Mouse (Mus musculus) intestine, postnatal 0 days (tissue): ENCODE measurements around the gene Vamp9. TPM values are rescaled to one million over a fixed set of nuclear protein-coding genes. Genes with fewer than 3 reads are reported as not detected.

ENCODE experiments used
- ATAC-seq: fragments of 200-750 bp; cut with Nextera tagmentation; 2 replicates; pipeline ENCODE4 v1.8.0; 2017; ENCODE audit warnings: mild to moderate bottlenecking, moderate TSS enrichment, moderate library complexity
- H3K27ac ChIP-seq: fragments of 300-500 bp; sonication (generic); 2 replicates; pipeline ENCODE4 v1.5.1; 2014; ENCODE audit warnings: mild to moderate bottlenecking, low read depth, low read length, moderate library complexity
- H3K27me3 ChIP-seq: fragments of 300-500 bp; sonication (generic); replicated peaks from 2 replicates; pipeline ENCODE4 v1.6.1; 2014; ENCODE audit warnings: low read length, mixed read lengths; ENCODE audit not compliant: control insufficient read depth, insufficient read depth
- H3K36me3 ChIP-seq: fragments of 300-500 bp; sonication (generic); 2 replicates; pipeline ENCODE4 v1.6.1; 2014; ENCODE audit warnings: mild to moderate bottlenecking, moderate library complexity; ENCODE audit not compliant: control insufficient read depth, insufficient read depth
- H3K4me1 ChIP-seq: fragments of 300-500 bp; sonication (generic); replicated peaks from 2 replicates; pipeline ENCODE4 v1.6.1; 2014; ENCODE audit warnings: antibody characterized with exemption, low read length, mixed read lengths; ENCODE audit not compliant: control insufficient read depth, insufficient read depth
- H3K4me2 ChIP-seq: fragments of 300-500 bp; sonication (generic); replicated peaks from 2 replicates; pipeline ENCODE4 v1.6.1; 2014; ENCODE audit warnings: low read depth, mild to moderate bottlenecking, moderate library complexity
- H3K4me3 ChIP-seq: fragments of 300-500 bp; sonication (generic); 2 replicates; pipeline ENCODE4 v1.5.1; 2014; ENCODE audit warnings: low read depth, low read length
- H3K9ac ChIP-seq: fragments of 300-500 bp; sonication (generic); 2 replicates; pipeline ENCODE4 v1.6.1; 2014; ENCODE audit warnings: mild to moderate bottlenecking, low read depth, low read length
- H3K9me3 ChIP-seq: fragments of 300-500 bp; sonication (generic); 2 replicates; pipeline ENCODE4 v1.6.1; 2016; ENCODE audit warnings: mixed run types; ENCODE audit not compliant: control insufficient read depth
- CTCF ChIP-seq: sonication (generic); IDR thresholded peaks from 2 replicates; pipeline ENCODE4 v1.5.1; 2016; ENCODE audit warnings: low read depth, mild to moderate bottlenecking, control low read depth, antibody characterized with exemption, moderate library complexity
- WGBS: fragments of 180-500 bp; shearing (Covaris S2); extraction: QIAGEN DNeasy Blood & Tissue Kit; methylation state at CpG from one replicate; pipeline ENCODE4 v1.1.7; 2014; 5-methylcytosine and 5-hydroxymethylcytosine counted together
- polyA plus RNA-seq: library from polyadenylated mRNA; unstranded; fragments of >200 nt; fragmentation: Nextera tagmentation; extraction: Ambion mirVana; gene quantifications from 2 replicates; pipeline ENCODE4 v1.2.1, GENCODE M21; 2015

The Vamp9 gene
- polyA plus RNA-seq, 1 experiment from 2014 or later = not detected

- H3K4me3 ChIP-seq = no peak overlapping the region
- H3K4me2 ChIP-seq = no peak overlapping the region
- H3K27me3 ChIP-seq = no peaks in the 10 kb centered on the region
- no peak overlapping the region for H3K27ac ChIP-seq
- H3K9ac ChIP-seq = no peak overlapping the region
- H3K36me3 ChIP-seq = no peaks in the 10 kb centered on the region
- WGBS = 57% methylated on average over 12 of the region's 12 CpGs
- H3K9me3 ChIP-seq = no peaks in the 10 kb centered on the region
- peak; percentile 74 for TF ChIP-seq CTCF
- no peak for ATAC-seq
- no peaks in the 10 kb centered on the region for H3K4me1 ChIP-seq
These were observed 14.3 kb upstream of the Vamp9 start for GRCm38 (mm10) chr5:99891516-99892441.

- Histone ChIP-seq H3K27me3 (0 out of 2 replicates have a peak, but pooled peaks cover 5% of the 10 kb centered on the region), H3K4me2 (no peak overlapping the region), H3K9me3 (no peaks in the 10 kb centered on the region), H3K9ac (no peak overlapping the region), H3K4me1 (no peaks in the 10 kb centered on the region), H3K27ac (no peak overlapping the region), H3K36me3 (no peaks in the 10 kb centered on the region), H3K4me3 (no peak overlapping the region)
- WGBS = 13% methylated on average over 6 of the region's 6 CpGs
- ATAC-seq = no peak
- peak; percentile 84 for TF ChIP-seq CTCF
These were observed 6.0 kb upstream of the Vamp9 start for GRCm38 (mm10) chr5:99900041-99900440.

GRCm38 (mm10) chr5:99905731-99906130 is 323 bp upstream of the Vamp9 start:
- 59% methylated on average over 7 of the region's 7 CpGs for WGBS
- peak overlapping the region; percentile 81; the same call in 1 of the 2 replicates for H3K27ac ChIP-seq

GRCm38 (mm10) chr5:99915494-99915893 is 9.4 kb downstream of the Vamp9 start:
- no peaks in the 10 kb centered on the region for H3K9me3 ChIP-seq
- no peak overlapping the region; the same call in 1 of the 2 replicates for H3K9ac ChIP-seq
- H3K27me3 ChIP-seq = no peaks in the 10 kb centered on the region
- no peak overlapping the region for H3K27ac ChIP-seq
- no peak for TF ChIP-seq CTCF
- no peaks in the 10 kb centered on the region for H3K36me3 ChIP-seq
- no peak for ATAC-seq
- WGBS = 20% methylated on average over 7 of the region's 7 CpGs
- no peak overlapping the region for H3K4me3 ChIP-seq
- H3K4me2 ChIP-seq = no peak overlapping the region
- H3K4me1 ChIP-seq = no peaks in the 10 kb centered on the region

More at GRCm38 (mm10) chr5:99905731-99906130, 323 bp upstream of the Vamp9 start:
- H3K36me3 ChIP-seq = no peaks in the 10 kb centered on the region
- H3K9me3 ChIP-seq = no peaks in the 10 kb centered on the region
- H3K4me3 ChIP-seq = no peak overlapping the region
- ATAC-seq = no peak
- no peaks in the 10 kb centered on the region for H3K4me1 ChIP-seq
- no peak overlapping the region for H3K9ac ChIP-seq
- TF ChIP-seq CTCF = no peak
- peak overlapping the region; percentile 68; the same call in 1 of the 2 replicates for H3K4me2 ChIP-seq
- H3K27me3 ChIP-seq = 0 out of 2 replicates have a peak, but pooled peaks cover under 1% of the 10 kb centered on the region

GRCm38 (mm10) chr5:99922033-99922432 is 16.0 kb downstream of the Vamp9 start:
- Histone ChIP-seq H3K27ac (no peak overlapping the region), H3K4me2 (0 out of 2 replicates have a peak overlapping the region, but pooled peaks have one; percentile 7), H3K36me3 (no peaks in the 10 kb centered on the region), H3K9ac (no peak overlapping the region), H3K4me3 (no peak overlapping the region), H3K27me3 (no peaks in the 10 kb centered on the region), H3K4me1 (no peaks in the 10 kb centered on the region), H3K9me3 (no peaks in the 10 kb centered on the region)
- WGBS = 57% methylated on average over 8 of the region's 8 CpGs
- TF ChIP-seq CTCF = no peak
- no peak; the same call in 1 of the 2 replicates for ATAC-seq

GRCm38 (mm10) chr5:99927951-99928350 is 21.9 kb downstream of the Vamp9 start:
- Histone ChIP-seq H3K36me3 (no peaks in the 10 kb centered on the region), H3K9me3 (no peaks in the 10 kb centered on the region), H3K4me1 (no peaks in the 10 kb centered on the region), H3K27me3 (no peaks in the 10 kb centered on the region), H3K27ac (no peak overlapping the region), H3K4me2 (no peak overlapping the region), H3K4me3 (no peak overlapping the region), H3K9ac (no peak overlapping the region)
- TF ChIP-seq CTCF = peak; percentile 81
- 0 out of 2 replicates have a peak, but pooled peaks have one; percentile 45 for ATAC-seq
- 59% methylated on average over 4 of the region's 4 CpGs for WGBS
